Mouse (Mus musculus) left cerebral cortex, adult 2 months (tissue): ENCODE data around the gene Glycam1. TPM values are rescaled to one million over a fixed set of nuclear protein-coding genes. Genes with fewer than 3 reads are reported as not detected.

ENCODE experiments used
- DNase-seq, 2 experiments: peaks; one replicate each; pipeline ENCODE4 v3.0.0; 2021 to 2022; ENCODE audit warnings: low spot score in 2 of 2, mixed read lengths in 1 of 2; ENCODE audit errors: extremely low spot score in 1 of 2
- H3K27ac ChIP-seq: fragments of 200-600 bp; 2 replicates; pipeline ENCODE4 v1.8.1; 2022
- H3K4me3 ChIP-seq: fragments of 200-600 bp; 2 replicates; pipeline ENCODE4 v1.8.1; 2022
- CTCF ChIP-seq: fragments of 200-600 bp; IDR thresholded peaks from 2 replicates; pipeline ENCODE4 v1.8.1; 2022; ENCODE audit warnings: antibody characterized with exemption, mild to moderate bottlenecking, moderate library complexity
- intact Hi-C: fragments of 180-260 bp; cut with DNase I; formaldehyde crosslinking; loops from one replicate; pipeline ENCODE4 v1.15.1; 2025
- total RNA-seq, 2 experiments: library from RNA; stranded (reverse); gene quantifications; 2 replicates each; pipeline ENCODE4 v1.2.3; 2021

The Glycam1 gene
- total RNA-seq, 2 experiments from 2014 or later = not detected

DNA sequence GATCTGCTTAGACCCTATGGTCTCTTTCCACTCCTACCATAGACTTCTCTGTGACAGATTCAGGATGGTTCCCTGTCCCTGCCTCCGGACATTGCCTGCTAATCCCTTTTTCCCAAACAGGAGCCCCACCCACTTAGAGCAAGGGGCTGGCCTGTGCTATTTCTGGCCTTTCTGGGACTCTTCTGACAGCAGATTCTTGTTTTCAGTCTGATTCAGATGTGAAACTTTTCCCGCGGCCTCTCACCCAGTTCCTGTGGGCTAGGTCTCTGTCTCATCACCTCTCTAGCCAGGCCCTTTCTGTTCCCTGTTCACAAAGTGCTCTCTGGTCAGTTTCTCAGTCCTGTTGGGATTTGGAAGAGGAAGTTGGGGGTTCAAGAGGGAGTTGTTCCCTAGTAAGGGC, 50.0 kb downstream of the Glycam1 start:
- Histone ChIP-seq H3K27ac (no peak overlapping the region), H3K4me3 (no peak overlapping the region)
- no peak for TF ChIP-seq CTCF
- DNase-seq = no peak
- intact Hi-C loops = no loop called here

- TF ChIP-seq CTCF = no peak
Observed at GRCm38 (mm10) chr15:103514119-103514518, 50.8 kb downstream of the Glycam1 start.

GRCm38 (mm10) chr15:103513621-103514031, 51.3 kb downstream of the Glycam1 start:
- intact Hi-C loops = no loop called here
- TF ChIP-seq CTCF = no peak
- Histone ChIP-seq H3K4me3 (peak overlapping the region; percentile 45; the same call in 1 of the 2 replicates), H3K27ac (peak overlapping the region; percentile 72)
- DNase-seq = no peak

More at GRCm38 (mm10) chr15:103514119-103514518, 50.8 kb downstream of the Glycam1 start:
- peak; percentile 65 to 71 for DNase-seq
- Histone ChIP-seq H3K27ac (peak overlapping the region; percentile 74; the same call in 1 of the 2 replicates), H3K4me3 (peak overlapping the region; percentile 45)
- intact Hi-C loops = no loop called here

Other genes starting within 250 kb of the Glycam1 start
- gene Zfp385a, start 225.0 kb downstream of the Glycam1 start, total RNA-seq = 10 to 100 TPM; 66.1 to 77.5 TPM
- gene Itga5, start 198.3 kb downstream of the Glycam1 start, total RNA-seq = 1 to 10 TPM; 2.6 to 3.0 TPM
- gene Gtsf1, start 134.6 kb downstream of the Glycam1 start, total RNA-seq = not detected
- gene Gtsf2, start 116.6 kb downstream of the Glycam1 start, total RNA-seq = not detected
- 1 to 10 TPM; 8.3 to 9.2 TPM for gene Nckap1l, start 111.3 kb downstream of the Glycam1 start, total RNA-seq
- 100 to 1,000 TPM; 138 to 175 TPM for gene Pde1b, start 62.0 kb downstream of the Glycam1 start, total RNA-seq
- gene Ppp1r1a, start 27.1 kb downstream of the Glycam1 start, total RNA-seq = 100 to 1,000 TPM; 140 to 150 TPM
- gene Mucl1, start 190.4 kb upstream of the Glycam1 start, total RNA-seq = not detected